ENCODE assay signal across 10 mouse cellular contexts in genomic region chr16:65029675-65030074, GRCm38 (mm10).
A peak's percentile ranks its signal among the peaks of the same experiment; 100 is the strongest.
DNase-seq lines count a peak whose midpoint lies in the region; ATAC-seq lines count a peak whose summit lies in the region.
"Had no signal": no experiment of that assay in that cellular context is flagged by ENCODE, and none has a peak within 500 bp of the region (broad histone marks: within the 10 kb centered on the region; RNA-seq: fewer than 3 reads in every experiment).

No protein-coding gene starts in this region.

- H3K27ac ChIP-seq in hindbrain, embryonic 15.5 days (replicated peaks): no peak overlapping the region
- no peak overlapping the region for H3K27ac ChIP-seq in hindbrain, embryonic 10.5 days
- H3K27ac ChIP-seq: embryonic facial prominence, embryonic 15.5 days; liver, embryonic 13.5 days had no signal

- no peaks in the 10 kb centered on the region for H3K4me1 ChIP-seq in hindbrain, embryonic 15.5 days (replicated peaks)
- H3K4me1 ChIP-seq in hindbrain, embryonic 10.5 days (replicated peaks): no peaks in the 10 kb centered on the region
- H3K4me1 ChIP-seq: embryonic facial prominence, embryonic 15.5 days; liver, embryonic 13.5 days had no signal

- H3K27me3 ChIP-seq in hindbrain, embryonic 15.5 days: no peaks in the 10 kb centered on the region
- H3K27me3 ChIP-seq in hindbrain, embryonic 10.5 days (ENCODE audit: insufficient read depth, poor library complexity, severe bottlenecking): no peaks in the 10 kb centered on the region
- H3K27me3 ChIP-seq: embryonic facial prominence, embryonic 15.5 days; liver, embryonic 13.5 days had no signal

- no peaks in the 10 kb centered on the region for H3K9me3 ChIP-seq in hindbrain, embryonic 15.5 days
- peaks cover 4% of the 10 kb centered on the region; the same call in 1 of the 2 replicates for H3K9me3 ChIP-seq in hindbrain, embryonic 10.5 days
- H3K9me3 ChIP-seq: embryonic facial prominence, embryonic 15.5 days had no signal

- ATAC-seq in hindbrain, embryonic 15.5 days (ENCODE audit: low FRiP score, low read depth): peak; percentile 80
- no peak for ATAC-seq in granulocyte monocyte progenitor cell, adult 5-6 weeks (replicated peaks; ENCODE audit: poor library complexity, severe bottlenecking)
- no peak for ATAC-seq in CD4-positive, CD25-positive, alpha-beta regulatory T cell, adult 4 months

- intact Hi-C loops in left cerebral cortex, postnatal 25 days (cut with DNase I): no loop called here
- intact Hi-C loops in heart, postnatal 36 days (cut with DNase I): no loop called here

- H3K9ac ChIP-seq in hindbrain, embryonic 15.5 days: no peak overlapping the region
- H3K9ac ChIP-seq: embryonic facial prominence, embryonic 15.5 days; liver, embryonic 13.5 days had no signal

- no peaks in the 10 kb centered on the region for H3K36me3 ChIP-seq in hindbrain, embryonic 15.5 days
- no peaks in the 10 kb centered on the region for H3K36me3 ChIP-seq in hindbrain, embryonic 10.5 days
- H3K36me3 ChIP-seq: embryonic facial prominence, embryonic 15.5 days; liver, embryonic 13.5 days had no signal

- 43% methylated on average over 1 of the region's 1 CpGs for WGBS in hindbrain, embryonic 15.5 days
- WGBS in hindbrain, embryonic 10.5 days: 94% methylated on average over 1 of the region's 1 CpGs

- no peak overlapping the region for H3K4me2 ChIP-seq in hindbrain, embryonic 15.5 days
- H3K4me2 ChIP-seq: embryonic facial prominence, embryonic 15.5 days; liver, embryonic 13.5 days had no signal

- no peak overlapping the region for H3K4me3 ChIP-seq in hindbrain, embryonic 15.5 days
- H3K4me3 ChIP-seq in hindbrain, embryonic 10.5 days: no peak overlapping the region
- H3K4me3 ChIP-seq: embryonic facial prominence, embryonic 15.5 days; liver, embryonic 13.5 days had no signal

- no peak for DNase-seq in hindbrain, embryonic 10.5 days (ENCODE audit: low spot score)
- DNase-seq in brain, embryonic 18.5 days (ENCODE audit: low read depth, low spot score): peak; percentile 59
- peak; percentile 45 to 68 for DNase-seq in frontal cortex, postnatal 36 days (ENCODE audit: low spot score in 2 of 2)
- DNase-seq in left cerebral cortex, postnatal 25 days (ENCODE audit: low spot score in 2 of 2): peak; percentile 51 to 75
- no peak for DNase-seq in heart, postnatal 36 days
- DNase-seq: liver, embryonic 13.5 days had no signal

Comparison
In these comparisons a context has a peak if more than half of its experiments do, and no peak if none do; other contexts are left out.
1. DNase-seq: peak in brain, embryonic 18.5 days (single experiment), frontal cortex, postnatal 36 days (2 of 2) and left cerebral cortex, postnatal 25 days (2 of 2); none in hindbrain, embryonic 10.5 days (single experiment) and heart, postnatal 36 days (0 of 2).